Mouse (Mus musculus): ENCODE measurements around the gene Ybx1. TPM values are rescaled to one million over a fixed set of nuclear protein-coding genes. Genes with fewer than 3 reads are reported as not detected.

Gene Ybx1
- 409 to 442 TPM (median 426 TPM) in 4 replicates for total RNA-seq (2023; ENCODE audit: inconsistent age)

GRCm38 (mm10) chr4:119294415-119295133, at the start of gene Ybx1:
TSS of gene Ybx1 (minus strand) at chr4:119294604.

GRCm38 (mm10) chr4:119320131-119320830, 25.9 kb upstream of the Ybx1 start, which contains the start of gene Ppih:
TSS of gene Ppih (minus strand) at chr4:119320546.

DNA sequence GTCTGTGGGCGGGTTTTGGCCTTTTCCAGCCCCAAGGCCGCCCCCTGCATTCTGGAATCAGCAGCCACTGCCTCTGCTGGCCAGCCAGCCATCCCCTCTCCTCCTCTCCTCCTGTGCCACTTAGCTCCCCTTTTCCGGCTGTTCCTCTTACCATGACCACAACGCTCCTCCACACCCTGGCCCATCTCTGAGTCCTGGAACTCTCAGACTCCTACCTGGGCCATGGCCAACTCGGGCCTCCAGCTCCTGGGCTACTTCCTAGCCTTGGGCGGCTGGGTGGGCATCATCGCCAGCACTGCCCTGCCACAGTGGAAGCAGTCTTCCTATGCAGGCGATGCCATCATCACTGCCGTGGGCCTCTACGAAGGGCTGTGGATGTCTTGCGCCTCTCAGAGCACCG, 39.1 kb downstream of the Ybx1 start, which contains the start of gene Cldn19:
Cldn19 (plus strand) TSS at position 64 of the 400 bp plus-strand sequence.

DNA sequence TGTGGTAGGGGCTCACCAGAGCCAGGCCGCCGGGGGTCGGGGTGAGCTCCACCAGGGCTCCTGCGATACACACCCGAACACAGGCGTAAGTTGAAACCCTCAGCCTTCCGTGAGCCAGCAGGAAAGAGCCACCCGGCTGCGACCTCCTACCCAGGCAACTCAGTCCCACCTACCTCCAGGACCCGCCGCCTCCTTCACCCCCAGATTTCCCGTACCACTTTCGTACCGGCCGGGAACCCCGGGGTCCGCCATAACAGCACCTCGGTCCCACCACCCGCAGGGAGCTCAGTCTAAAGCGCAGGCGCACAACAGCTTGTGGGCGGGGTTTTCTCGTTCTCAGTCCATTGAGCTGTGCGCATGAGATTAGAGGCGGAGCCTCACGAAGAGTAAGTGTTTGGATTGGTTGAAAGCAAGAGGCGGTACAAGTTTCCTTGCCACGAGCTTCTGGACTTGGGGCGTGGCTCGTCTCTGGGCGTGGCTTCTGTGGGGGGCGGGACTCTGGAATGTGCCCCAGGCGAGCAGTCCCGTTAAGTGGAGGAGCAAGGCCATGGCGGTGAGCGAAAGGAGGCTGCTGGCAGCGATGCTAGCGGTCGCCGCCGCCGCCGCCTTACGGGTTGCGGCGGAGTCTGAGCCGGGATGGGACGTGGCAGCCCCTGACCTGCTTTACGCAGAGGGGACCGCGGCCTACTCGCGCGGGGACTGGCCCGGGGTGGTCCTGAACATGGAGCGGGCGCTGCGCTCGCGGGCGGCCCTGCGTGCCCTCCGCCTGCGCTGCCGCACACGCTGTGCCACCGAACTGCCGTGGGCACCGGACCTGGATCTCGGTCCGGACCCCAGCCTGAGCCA, 61.8 kb downstream of the Ybx1 start, which contains the start of the genes AU022252 and P3h1:
AU022252 (minus strand) TSS at position 303 of the 846 bp plus-strand sequence.
P3h1 (plus strand) TSS at position 506 of the 846 bp plus-strand sequence.

Other genes starting within 250 kb of the Ybx1 start
- gene Slc2a1, start 185.9 kb downstream of the Ybx1 start, total RNA-seq (2023; ENCODE audit: inconsistent age): 45.6 to 51.8 TPM (median 51.3 TPM) in 4 replicates
- gene Zfp691, start 120.4 kb downstream of the Ybx1 start, total RNA-seq (2023; ENCODE audit: inconsistent age): 8.3 to 13.8 TPM (median 10.6 TPM) in 4 replicates
- gene Ermap, start 104.6 kb downstream of the Ybx1 start, total RNA-seq (2023; ENCODE audit: inconsistent age): 0.74 to 3.5 TPM (median 1.1 TPM) in 4 replicates
- 22.4 to 25.2 TPM (median 23.2 TPM) in 4 replicates for gene Svbp, start 99.3 kb downstream of the Ybx1 start, total RNA-seq (2023; ENCODE audit: inconsistent age)
- gene Tmem269, start 76.4 kb downstream of the Ybx1 start, total RNA-seq (2023; ENCODE audit: inconsistent age): not detected in 4 replicates
- 9.6 to 13.7 TPM (median 11.9 TPM) in 4 replicates for gene AU022252, start 61.9 kb downstream of the Ybx1 start, total RNA-seq (2023; ENCODE audit: inconsistent age)
- 1.3 to 3.6 TPM (median 2.0 TPM) in 4 replicates for gene P3h1, start 61.7 kb downstream of the Ybx1 start, total RNA-seq (2023; ENCODE audit: inconsistent age)
- not detected in 4 replicates for gene Cldn19, start 39.2 kb downstream of the Ybx1 start, total RNA-seq (2023; ENCODE audit: inconsistent age)
- gene Ppih, start 25.9 kb upstream of the Ybx1 start, total RNA-seq (2023; ENCODE audit: inconsistent age): 25.2 to 29.8 TPM (median 27.0 TPM) in 4 replicates
- 0.63 to 1.2 TPM (median 0.74 TPM) in 3 of 4 replicates, not detected in the other for gene Ccdc30, start 120.9 kb upstream of the Ybx1 start, total RNA-seq (2023; ENCODE audit: inconsistent age)
- gene Ppcs, start 127.8 kb upstream of the Ybx1 start, total RNA-seq (2023; ENCODE audit: inconsistent age): 8.9 to 12.1 TPM (median 10.3 TPM) in 4 replicates
- not detected in 4 replicates for gene Zmynd12, start 128.2 kb upstream of the Ybx1 start, total RNA-seq (2023; ENCODE audit: inconsistent age)
- not detected in 4 replicates for gene Rimkla, start 198.0 kb upstream of the Ybx1 start, total RNA-seq (2023; ENCODE audit: inconsistent age)
- gene Foxj3, start 242.4 kb upstream of the Ybx1 start, total RNA-seq (2023; ENCODE audit: inconsistent age): 65.1 to 78.9 TPM (median 74.8 TPM) in 4 replicates
- gene Frg2f1, start 244.9 kb upstream of the Ybx1 start, total RNA-seq (2023; ENCODE audit: inconsistent age): 5.2 to 10.6 TPM (median 8.7 TPM) in 4 replicates